Mouse (Mus musculus): ENCODE results near the gene Cmss1. TPM values are rescaled to one million over a fixed set of nuclear protein-coding genes. Genes with fewer than 3 reads are reported as not detected.

The Cmss1 gene
- polyA plus RNA-seq, 1 experiment from 2014 or later, result 37.8 TPM

DNA sequence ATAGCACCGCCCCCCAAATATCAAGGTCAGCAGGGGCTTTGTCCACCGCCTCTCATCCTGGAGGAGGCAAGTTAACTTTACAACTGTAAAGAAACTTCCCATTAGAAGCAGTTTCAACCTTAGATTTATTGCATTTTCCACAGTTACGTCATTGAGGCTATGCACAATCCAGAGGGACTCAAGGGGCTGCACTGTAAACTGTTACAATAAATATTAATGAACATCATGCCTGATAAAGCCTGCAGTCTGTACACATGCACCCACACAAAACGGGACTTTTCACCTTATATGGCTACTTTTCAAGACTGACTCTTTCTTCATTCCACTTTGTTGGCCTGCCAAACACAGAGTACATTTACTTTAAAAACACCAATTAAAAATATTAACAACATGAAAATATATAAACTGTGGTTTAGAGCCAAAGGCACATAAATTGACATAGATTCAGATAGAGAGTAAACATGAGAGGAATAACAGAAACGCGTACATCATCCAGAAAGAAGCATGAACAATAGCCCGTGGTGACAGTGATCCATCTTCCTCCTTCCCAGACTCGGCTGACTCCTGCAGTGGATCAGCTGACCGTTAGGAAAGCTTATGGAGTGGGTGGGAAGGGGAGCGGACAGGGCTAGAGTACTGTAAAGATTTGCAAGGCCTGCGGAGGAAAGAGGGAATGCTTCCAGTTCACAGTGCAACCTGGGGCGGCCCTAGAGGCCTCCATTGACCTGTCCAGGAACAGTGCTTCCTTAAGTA, 122.4 kb downstream of the Cmss1 start:
- H3K36me3 ChIP-seq, result no peaks in the 10 kb centered on the region
- 49% methylated on average over 12 of the region's 12 CpGs for WGBS
- H3K4me3 ChIP-seq, result no peak overlapping the region
- no peaks in the 10 kb centered on the region for H3K27me3 ChIP-seq
- no peak overlapping the region for H3K9ac ChIP-seq
- ATAC-seq (ENCODE audit: low read depth), result peak; percentile 28; the same call in 1 of the 2 replicates
- H3K9me3 ChIP-seq, result no peaks in the 10 kb centered on the region
- no peak overlapping the region for H3K4me2 ChIP-seq
- no peak overlapping the region for H3K27ac ChIP-seq (replicated peaks)
- H3K4me1 ChIP-seq (replicated peaks), result peaks cover 5% of the 10 kb centered on the region

DNA sequence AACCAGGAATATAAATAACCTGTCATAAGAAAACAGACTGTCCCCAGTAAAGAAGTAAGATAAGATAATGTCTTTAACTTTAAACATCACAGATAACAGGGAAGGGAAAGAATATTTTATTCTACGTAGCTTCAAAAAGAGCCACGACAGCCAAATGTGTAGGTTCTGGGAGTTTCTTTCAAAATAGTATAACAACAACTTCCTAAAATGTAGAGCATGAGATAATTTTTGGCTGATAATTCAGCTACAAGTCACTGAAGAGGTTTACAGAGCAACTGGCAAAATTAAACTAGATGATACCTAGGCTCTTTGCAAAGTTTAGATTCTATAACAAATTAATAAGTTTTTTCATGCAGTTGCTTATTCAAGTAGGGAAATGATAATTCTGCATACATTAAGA, 123.2 kb downstream of the Cmss1 start:
- ATAC-seq (ENCODE audit: low read depth), result no peak
- Histone ChIP-seq H3K9ac (no peak overlapping the region), H3K4me3 (no peak overlapping the region), H3K9me3 (no peaks in the 10 kb centered on the region), H3K4me1 (replicated peaks) (peaks cover 5% of the 10 kb centered on the region), H3K4me2 (no peak overlapping the region), H3K27me3 (no peaks in the 10 kb centered on the region), H3K36me3 (no peaks in the 10 kb centered on the region), H3K27ac (replicated peaks) (no peak overlapping the region)
- WGBS, result 92% methylated on average over 2 of the region's 2 CpGs

DNA sequence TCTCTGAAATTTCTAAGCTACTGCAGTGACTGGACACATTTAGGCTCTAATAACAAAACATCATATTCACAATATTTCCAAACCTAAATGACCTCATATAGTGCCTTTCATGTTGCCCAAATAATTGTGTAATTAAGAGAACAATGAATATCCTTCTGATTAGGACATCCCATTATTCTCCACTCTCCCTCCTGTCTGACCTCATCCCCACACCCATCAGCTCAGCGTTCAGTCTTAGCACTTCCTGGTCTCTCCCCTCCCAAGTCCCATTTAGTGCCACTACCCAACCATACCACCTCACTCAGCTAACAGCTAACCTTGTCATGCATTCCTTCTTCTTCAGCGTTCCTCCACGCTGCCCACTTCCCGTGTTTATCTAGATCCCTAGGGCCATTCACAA, 123.8 kb downstream of the Cmss1 start:
- Histone ChIP-seq H3K4me2 (no peak overlapping the region), H3K9me3 (no peaks in the 10 kb centered on the region), H3K36me3 (no peaks in the 10 kb centered on the region), H3K27me3 (no peaks in the 10 kb centered on the region), H3K4me1 (replicated peaks) (peaks cover 5% of the 10 kb centered on the region), H3K27ac (replicated peaks) (no peak overlapping the region), H3K4me3 (no peak overlapping the region), H3K9ac (no peak overlapping the region)
- 74% methylated on average over 4 of the region's 4 CpGs for WGBS
- ATAC-seq (ENCODE audit: low read depth), result no peak

DNA sequence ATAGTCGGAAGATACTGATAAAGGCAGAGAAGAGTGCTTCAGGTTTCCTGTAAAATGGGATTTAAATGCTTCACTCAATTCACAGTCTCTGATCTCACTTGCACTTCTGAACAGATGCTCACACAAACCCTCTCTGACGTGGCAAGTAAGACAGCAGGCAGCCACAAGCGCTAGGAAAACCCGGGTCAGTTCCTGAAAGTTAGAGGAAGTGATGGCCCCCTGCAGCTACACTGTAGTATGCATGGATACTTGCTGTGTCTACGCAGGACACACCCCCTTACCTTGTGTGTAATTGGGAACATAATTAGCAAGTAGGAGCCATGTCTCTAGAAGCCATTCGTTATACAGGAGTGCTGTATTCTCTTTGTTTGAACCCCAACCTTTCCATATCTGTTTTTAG, 124.4 kb downstream of the Cmss1 start:
- Histone ChIP-seq H3K9ac (no peak overlapping the region), H3K9me3 (no peaks in the 10 kb centered on the region), H3K36me3 (no peaks in the 10 kb centered on the region), H3K4me3 (no peak overlapping the region), H3K27ac (replicated peaks) (no peak overlapping the region), H3K4me1 (replicated peaks) (peaks cover 5% of the 10 kb centered on the region), H3K4me2 (no peak overlapping the region), H3K27me3 (no peaks in the 10 kb centered on the region)
- ATAC-seq (ENCODE audit: low read depth), result 0 out of 2 replicates have a peak, but pooled peaks have one; percentile 24
- 62% methylated on average over 6 of the region's 6 CpGs for WGBS

DNA sequence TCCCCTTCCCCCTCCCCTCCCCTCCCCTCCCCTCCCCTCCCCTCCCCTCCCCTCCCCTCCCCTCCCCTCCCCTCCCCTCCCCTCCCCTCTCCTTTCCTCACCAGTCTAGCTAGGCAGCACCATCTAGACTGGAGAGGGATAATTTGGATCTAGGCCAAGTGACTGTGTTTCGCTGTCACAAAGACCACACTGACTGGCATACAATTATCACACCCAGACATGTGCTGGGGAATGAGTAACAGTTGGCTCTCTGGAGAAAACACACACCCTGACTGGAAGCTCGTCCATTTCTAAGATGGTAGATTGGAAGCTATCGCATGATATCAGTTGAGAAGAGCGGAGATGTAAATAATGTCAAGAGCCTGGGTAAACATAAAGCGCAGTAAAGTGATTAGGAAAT, 126.9 kb downstream of the Cmss1 start:
- no peaks in the 10 kb centered on the region for H3K27me3 ChIP-seq
- H3K9me3 ChIP-seq, result no peaks in the 10 kb centered on the region; the same call in 1 of the 2 replicates
- no peaks in the 10 kb centered on the region for H3K36me3 ChIP-seq
- peaks cover 5% of the 10 kb centered on the region for H3K4me1 ChIP-seq (replicated peaks)
- no peak overlapping the region for H3K4me2 ChIP-seq
- H3K4me3 ChIP-seq, result no peak overlapping the region
- no peak overlapping the region for H3K27ac ChIP-seq (replicated peaks)
- peak; percentile 75; the same call in 1 of the 2 replicates for ATAC-seq (ENCODE audit: low read depth)
- H3K9ac ChIP-seq, result no peak overlapping the region
- WGBS, result 63% methylated on average over 5 of the region's 5 CpGs

DNA sequence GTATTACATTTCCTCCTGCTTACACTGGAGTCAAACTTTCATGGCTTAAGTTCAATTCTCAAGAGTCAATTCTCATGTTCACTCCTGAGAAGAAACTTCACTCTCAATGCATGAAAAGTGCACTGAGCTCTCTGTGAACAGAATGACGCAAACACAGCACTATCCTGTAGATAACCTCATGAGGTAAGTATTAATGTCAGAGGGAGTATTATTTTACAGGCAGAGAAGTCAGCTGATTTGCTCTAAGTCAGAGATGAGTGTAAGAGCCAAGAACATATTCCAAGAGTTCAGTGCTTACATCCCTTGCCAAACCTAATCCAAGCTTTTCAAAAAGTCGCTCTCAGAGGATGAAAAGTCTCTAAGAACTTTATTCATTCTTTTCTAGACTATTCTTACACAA, 128.2 kb downstream of the Cmss1 start:
- Histone ChIP-seq H3K27ac (replicated peaks) (no peak overlapping the region), H3K4me2 (no peak overlapping the region), H3K9me3 (no peaks in the 10 kb centered on the region; the same call in 1 of the 2 replicates), H3K4me1 (replicated peaks) (peaks cover 7% of the 10 kb centered on the region; the same call in 1 of the 2 replicates), H3K4me3 (no peak overlapping the region), H3K9ac (no peak overlapping the region), H3K36me3 (no peaks in the 10 kb centered on the region), H3K27me3 (no peaks in the 10 kb centered on the region)
- WGBS, result 90% methylated on average over 2 of the region's 2 CpGs
- ATAC-seq (ENCODE audit: low read depth), result no peak

DNA sequence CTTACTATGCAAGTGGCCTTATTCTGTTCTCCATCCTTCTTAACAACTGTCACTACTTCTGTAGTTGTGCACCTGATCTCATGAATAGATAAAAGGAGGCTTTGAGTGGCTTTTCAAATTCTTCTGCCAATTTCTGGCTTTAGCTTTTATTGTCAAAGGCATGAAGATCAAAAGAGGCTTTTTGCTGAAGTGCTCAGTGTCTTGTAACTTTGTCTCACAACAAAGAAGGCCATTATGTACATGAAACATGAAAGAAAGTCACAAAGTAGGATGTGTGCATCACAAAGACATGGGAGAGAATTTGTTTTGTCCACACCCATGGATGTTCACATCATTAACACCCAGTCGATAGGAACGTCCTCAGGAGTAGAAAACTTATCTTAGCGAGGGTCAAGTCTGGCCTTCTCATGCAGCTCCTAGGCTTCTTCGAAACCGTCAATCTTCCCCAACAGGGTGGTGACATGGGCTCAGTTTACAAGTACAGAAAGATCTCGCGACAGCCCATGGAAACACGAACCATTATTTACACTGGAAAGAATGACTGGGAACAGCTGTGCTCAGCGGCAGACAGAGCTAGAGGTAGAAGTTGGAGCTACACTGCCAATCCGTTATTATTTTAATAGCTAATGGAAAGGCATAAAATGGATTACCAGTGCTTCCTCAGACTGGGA, 133.1 kb downstream of the Cmss1 start:
- no peak for ATAC-seq (ENCODE audit: low read depth)
- Histone ChIP-seq H3K4me1 (replicated peaks) (peaks cover 16% of the 10 kb centered on the region), H3K4me3 (no peak overlapping the region), H3K9me3 (no peaks in the 10 kb centered on the region; the same call in 1 of the 2 replicates), H3K27ac (replicated peaks) (no peak overlapping the region), H3K9ac (no peak overlapping the region), H3K4me2 (no peak overlapping the region), H3K27me3 (no peaks in the 10 kb centered on the region), H3K36me3 (no peaks in the 10 kb centered on the region)
- WGBS, result 27% methylated on average over 10 of the region's 10 CpGs

DNA sequence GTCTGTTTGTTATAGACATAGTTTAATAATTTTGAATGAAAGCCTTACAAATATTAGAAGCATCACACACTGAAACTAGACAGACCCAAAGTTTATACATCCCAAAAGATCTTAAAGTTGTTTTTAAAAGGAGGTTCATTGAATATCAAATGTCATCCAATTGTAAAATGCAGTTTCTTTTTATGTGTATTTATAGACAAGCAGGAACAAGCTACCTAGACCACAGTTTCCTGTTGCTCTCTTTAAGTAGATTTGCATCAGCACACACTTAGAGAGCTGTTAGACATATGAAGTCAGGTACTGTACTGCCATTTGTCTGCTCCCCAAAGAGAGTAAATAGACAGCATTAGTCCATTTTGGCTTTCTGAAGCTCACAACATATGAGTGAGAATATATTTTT, 135.6 kb downstream of the Cmss1 start:
- Histone ChIP-seq H3K9me3 (no peaks in the 10 kb centered on the region; the same call in 1 of the 2 replicates), H3K9ac (no peak overlapping the region), H3K27me3 (no peaks in the 10 kb centered on the region), H3K4me2 (no peak overlapping the region), H3K27ac (replicated peaks) (no peak overlapping the region), H3K36me3 (no peaks in the 10 kb centered on the region), H3K4me1 (replicated peaks) (peaks cover 16% of the 10 kb centered on the region), H3K4me3 (no peak overlapping the region)
- no peak for ATAC-seq (ENCODE audit: low read depth)

DNA sequence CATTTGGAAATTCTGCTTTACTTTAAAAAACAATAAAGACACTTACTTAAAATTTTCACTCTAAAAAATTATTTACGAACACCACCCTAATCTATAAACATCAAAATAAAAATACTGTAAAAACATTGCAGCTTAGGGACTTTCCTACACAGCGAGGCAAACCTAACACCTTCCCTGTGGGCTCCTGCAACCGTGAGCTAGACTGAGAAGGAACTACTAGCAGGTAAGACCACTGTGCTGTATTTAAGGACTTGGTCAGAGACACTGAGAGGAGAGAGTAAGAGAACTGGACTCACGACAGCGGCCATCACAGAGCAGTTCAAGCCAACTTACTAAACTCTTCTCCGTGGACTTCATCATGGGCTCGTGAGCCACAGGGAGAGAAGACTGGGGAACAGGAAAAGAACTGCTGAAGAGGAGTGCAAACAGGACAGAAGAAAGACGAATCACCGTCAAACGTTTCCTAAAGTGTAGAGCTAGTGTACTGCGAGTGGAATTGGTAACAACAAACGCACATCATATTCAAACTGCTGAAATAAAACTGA, 136.3 kb downstream of the Cmss1 start:
- Histone ChIP-seq H3K4me3 (no peak overlapping the region), H3K9me3 (no peaks in the 10 kb centered on the region), H3K27me3 (no peaks in the 10 kb centered on the region), H3K36me3 (no peaks in the 10 kb centered on the region), H3K27ac (replicated peaks) (no peak overlapping the region), H3K9ac (no peak overlapping the region), H3K4me1 (replicated peaks) (peaks cover 16% of the 10 kb centered on the region), H3K4me2 (no peak overlapping the region)
- 93% methylated on average over 12 of the region's 12 CpGs for WGBS
- no peak for ATAC-seq (ENCODE audit: low read depth)

DNA sequence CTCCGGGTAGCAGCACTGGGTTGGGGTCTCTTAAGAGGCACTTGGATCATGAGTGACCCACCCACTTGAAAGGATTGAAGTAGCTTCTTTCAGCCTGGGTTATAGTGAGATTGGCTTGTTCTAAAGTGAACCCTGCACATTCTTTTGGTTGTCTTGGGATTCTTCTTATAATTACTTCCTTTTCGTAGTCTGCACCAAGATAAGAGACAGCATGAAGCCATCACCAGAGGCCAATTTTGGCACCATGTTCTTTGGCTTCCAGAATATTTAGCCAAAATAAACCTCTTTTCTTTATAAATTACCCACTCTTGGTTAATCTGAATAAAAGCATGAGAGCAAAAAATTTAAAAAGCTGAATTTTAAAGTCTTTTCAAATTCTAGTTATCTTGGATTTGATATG, 136.8 kb downstream of the Cmss1 start:
- no peak overlapping the region for H3K4me3 ChIP-seq
- H3K27ac ChIP-seq (replicated peaks), result no peak overlapping the region
- WGBS, result 80% methylated on average over 2 of the region's 2 CpGs
- peaks cover 16% of the 10 kb centered on the region for H3K4me1 ChIP-seq (replicated peaks)
- H3K9ac ChIP-seq, result no peak overlapping the region
- H3K4me2 ChIP-seq, result no peak overlapping the region
- no peaks in the 10 kb centered on the region for H3K27me3 ChIP-seq
- H3K9me3 ChIP-seq, result no peaks in the 10 kb centered on the region
- no peak for ATAC-seq (ENCODE audit: low read depth)
- H3K36me3 ChIP-seq, result no peaks in the 10 kb centered on the region

DNA sequence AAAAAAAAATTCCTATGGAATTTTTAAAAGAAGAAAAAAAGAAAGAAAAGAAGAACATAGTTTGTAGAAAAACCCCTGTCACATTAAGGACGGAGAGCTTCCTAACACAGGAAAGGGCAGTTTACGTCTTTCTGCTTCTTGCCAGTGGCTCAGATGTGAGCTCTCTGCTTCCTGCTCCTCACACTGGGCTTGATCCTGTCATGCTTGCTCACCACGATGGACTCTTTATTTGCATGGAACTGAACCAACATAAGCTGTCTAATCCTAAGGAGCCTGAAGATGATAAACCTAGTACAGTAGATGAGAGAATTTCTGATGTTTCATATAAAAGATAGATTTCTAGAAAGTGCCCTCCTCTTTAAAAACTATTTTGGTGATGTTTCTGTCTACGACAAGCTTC, 137.4 kb downstream of the Cmss1 start:
- Histone ChIP-seq H3K27ac (replicated peaks) (no peak overlapping the region), H3K36me3 (no peaks in the 10 kb centered on the region), H3K9me3 (no peaks in the 10 kb centered on the region), H3K27me3 (no peaks in the 10 kb centered on the region), H3K4me3 (no peak overlapping the region), H3K4me1 (replicated peaks) (peaks cover 18% of the 10 kb centered on the region), H3K9ac (no peak overlapping the region), H3K4me2 (no peak overlapping the region)
- 80% methylated on average over 4 of the region's 4 CpGs for WGBS
- ATAC-seq (ENCODE audit: low read depth), result no peak

DNA sequence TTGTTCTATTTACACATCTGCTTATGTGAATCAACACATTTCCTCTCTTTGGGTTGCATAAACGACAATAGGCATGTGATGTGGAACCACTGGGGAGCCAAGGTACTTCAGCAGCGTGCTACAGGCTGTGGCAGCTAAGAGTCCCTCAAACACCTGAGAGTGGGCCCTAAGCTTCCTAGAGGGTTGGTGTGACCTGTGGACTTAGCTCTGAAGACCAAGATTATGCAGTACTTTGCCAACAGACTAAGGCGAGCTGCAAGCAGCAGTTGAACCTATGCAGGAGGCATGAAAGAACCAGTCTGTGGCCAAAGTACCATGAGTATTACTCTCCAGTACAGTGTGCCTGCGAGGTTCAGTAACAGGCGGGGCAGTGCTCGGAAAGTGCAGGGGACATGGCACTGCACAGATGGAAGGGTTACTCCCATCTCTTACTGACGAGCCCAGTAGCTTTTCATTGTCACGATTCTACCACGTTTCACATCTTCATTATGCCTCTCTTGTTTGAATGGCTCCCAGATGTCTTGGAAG, 141.2 kb downstream of the Cmss1 start:
- ATAC-seq (ENCODE audit: low read depth), result no peak
- H3K9ac ChIP-seq, result no peak overlapping the region
- WGBS, result 86% methylated on average over 9 of the region's 9 CpGs
- H3K4me3 ChIP-seq, result no peak overlapping the region
- no peaks in the 10 kb centered on the region for H3K27me3 ChIP-seq
- no peaks in the 10 kb centered on the region for H3K9me3 ChIP-seq
- H3K36me3 ChIP-seq, result no peaks in the 10 kb centered on the region
- H3K27ac ChIP-seq (replicated peaks), result no peak overlapping the region
- H3K4me2 ChIP-seq, result no peak overlapping the region
- H3K4me1 ChIP-seq (replicated peaks), result peaks cover 4% of the 10 kb centered on the region; the same call in 1 of the 2 replicates
